Mouse (Mus musculus) Patski (cell line): Measurements from ENCODE around the gene Dach1. TPM values are rescaled to one million over a fixed set of nuclear protein-coding genes. Genes with fewer than 3 reads are reported as not detected.

ENCODE experiments used
- ATAC-seq: fragments of 100-300 bp; one replicate; pipeline ENCODE4 v1.8.0; 2021
- CTCF ChIA-PET: fragments of 350-600 bp; sonication (Branson Sonifier 250); formaldehyde crosslinking; loops from one replicate; lab custom pipeline; 2022; ENCODE audit warnings: inconsistent platforms; lab: Charles Lee
- POLR2A ChIA-PET: fragments of 350-600 bp; sonication (Branson Sonifier 250); formaldehyde crosslinking; loops from one replicate; lab custom pipeline; 2022; ENCODE audit warnings: antibody characterized with exemption, inconsistent platforms; lab: Charles Lee
- DNase-seq: peaks from one replicate; pipeline ENCODE4 v3.0.0-alpha.2; 2011; ENCODE audit warnings: low read depth, low spot score
- H3K27me3 ChIP-seq: fragments of 371-371 bp; one replicate; pipeline ENCODE4 v1.5.1; 2021
- CTCF ChIP-seq: fragments of 100-300 bp; IDR thresholded peaks from one replicate; pipeline ENCODE4 v1.5.1; 2021
- in situ Hi-C: fragments of 300-500 bp; cut with MboI; formaldehyde crosslinking; loops from 3 replicates; pipeline ENCODE4 v1.11.1; 2018; ENCODE audit warnings: low pct_unique_long_range_greater_than_20kb, mixed read lengths
- polyA plus RNA-seq: library from polyadenylated mRNA; unstranded; gene quantifications from one replicate; pipeline ENCODE4 v1.2.3, GENCODE M21; 2021

Gene Dach1
- polyA plus RNA-seq, 1 experiment from 2014 or later = 0.22 TPM

GRCm38 (mm10) chr14:97855345-97855744 is 314.2 kb downstream of the Dach1 start:
- TF ChIP-seq CTCF = no peak
- ChIA-PET CTCF (no interaction called here), POLR2A (no interaction called here)
- no peak for DNase-seq
- ATAC-seq = no peak
- no peaks in the 10 kb centered on the region for H3K27me3 ChIP-seq
- in situ Hi-C loops = no loop called here

- DNase-seq (no peak), ATAC-seq (no peak)
- no peaks in the 10 kb centered on the region for H3K27me3 ChIP-seq
- in situ Hi-C loops = no loop called here
- CTCF ChIA-PET = interaction anchor here (1.2 kb wide), 1 partner anchor 60 kb away, joined by 3 read pairs; no protein-coding TSS in a partner anchor
- TF ChIP-seq CTCF = no peak
- POLR2A ChIA-PET = no interaction called here
Measured at GRCm38 (mm10) chr14:97850486-97850885, 319.1 kb downstream of the Dach1 start.

GRCm38 (mm10) chr14:97847641-97848040 is 321.9 kb downstream of the Dach1 start:
- POLR2A ChIA-PET = no interaction called here
- ATAC-seq = no peak

DNA sequence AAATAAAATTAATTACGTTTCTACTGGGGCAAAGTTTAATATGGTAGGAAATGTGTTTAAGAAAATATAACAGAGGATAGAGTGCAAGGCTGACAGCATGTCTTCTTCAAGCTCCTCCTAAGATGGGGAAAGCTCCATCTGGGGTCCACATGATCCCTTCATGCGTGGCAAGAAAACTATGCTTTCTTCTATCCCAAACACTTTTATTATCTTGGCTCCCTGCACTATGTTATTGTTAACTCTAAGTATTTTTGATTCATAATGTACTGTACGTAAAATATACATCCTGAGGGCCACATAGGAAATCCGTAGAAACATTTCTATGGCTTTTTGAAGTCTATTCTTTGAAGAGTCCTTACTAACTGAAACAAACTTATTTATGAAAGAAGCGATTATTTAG is 330.3 kb downstream of the Dach1 start:
- no peak for ATAC-seq
- POLR2A ChIA-PET = no interaction called here

More at GRCm38 (mm10) chr14:97847641-97848040, 321.9 kb downstream of the Dach1 start:
- H3K27me3 ChIP-seq = no peaks in the 10 kb centered on the region
- DNase-seq = no peak
- in situ Hi-C loops = no loop called here
- CTCF ChIA-PET = no interaction called here
- no peak for TF ChIP-seq CTCF

DNA sequence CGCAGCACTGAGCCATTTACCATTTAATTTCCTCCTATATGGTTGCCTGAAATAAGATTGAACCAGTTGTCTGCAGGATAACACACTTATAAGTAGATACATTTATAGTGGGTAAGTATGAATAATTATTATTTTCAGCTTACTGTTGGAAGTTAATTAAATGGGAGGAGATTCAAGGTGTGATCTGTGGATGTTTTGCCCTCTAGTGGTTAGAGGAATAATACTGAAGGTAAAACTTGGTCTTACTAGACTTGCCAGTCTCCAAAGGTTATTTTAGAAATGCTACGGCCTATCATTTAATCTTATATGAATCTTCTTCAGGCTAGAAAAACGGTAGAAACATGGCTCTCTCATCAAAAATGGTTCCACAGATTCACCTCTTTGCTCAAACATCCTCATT is 339.7 kb downstream of the Dach1 start:
- ATAC-seq (no peak), DNase-seq (no peak)
- H3K27me3 ChIP-seq = no peaks in the 10 kb centered on the region
- TF ChIP-seq CTCF = peak; percentile 36
- ChIA-PET POLR2A (no interaction called here), CTCF (no interaction called here)
- in situ Hi-C loops = loop anchor here (10.0 kb wide), 1 partner anchor 175 kb away; no protein-coding TSS in a partner anchor

More for the DNA sequence above, 330.3 kb downstream of the Dach1 start:
- TF ChIP-seq CTCF = no peak
- H3K27me3 ChIP-seq = no peaks in the 10 kb centered on the region
- CTCF ChIA-PET = no interaction called here
- DNase-seq = no peak
- in situ Hi-C loops = loop anchor here (10.0 kb wide), 1 partner anchor 184 kb away; no protein-coding TSS in a partner anchor

DNA sequence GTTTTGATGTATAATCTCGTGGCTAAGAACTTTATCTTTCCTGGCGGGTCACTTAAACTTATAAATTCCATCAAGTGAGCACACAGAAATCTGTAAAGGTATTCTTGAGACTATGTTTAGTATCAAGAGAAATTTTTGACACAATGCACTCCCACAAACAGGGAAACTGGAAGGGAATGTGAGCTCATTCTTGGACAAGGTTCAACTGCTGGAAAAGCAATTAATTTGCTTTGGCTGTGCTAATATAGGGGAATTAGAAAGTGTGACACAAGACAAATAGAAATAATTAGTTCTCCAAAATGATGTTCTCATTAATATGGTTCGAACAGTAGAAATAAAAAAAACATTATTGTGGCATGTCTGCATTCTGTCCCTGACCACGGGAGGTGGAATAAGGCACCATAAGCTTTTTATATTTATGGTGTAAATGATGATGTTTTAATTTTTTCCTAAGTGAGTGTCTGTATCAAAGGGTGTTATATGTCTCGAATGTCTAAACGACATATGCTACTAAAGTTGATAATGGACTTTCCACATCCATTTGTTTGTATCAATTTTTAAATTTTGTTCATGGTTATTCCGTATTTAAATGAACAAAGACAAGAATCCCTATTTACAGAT is 354.9 kb downstream of the Dach1 start:
- in situ Hi-C loops = no loop called here
- ChIA-PET POLR2A (no interaction called here), CTCF (no interaction called here)
- no peak for TF ChIP-seq CTCF
- no peak for ATAC-seq
- no peak for DNase-seq
- no peaks in the 10 kb centered on the region for H3K27me3 ChIP-seq

- ATAC-seq (no peak), DNase-seq (no peak)
- TF ChIP-seq CTCF = no peak
- POLR2A ChIA-PET = no interaction called here
- in situ Hi-C loops = no loop called here
- H3K27me3 ChIP-seq = no peaks in the 10 kb centered on the region
- CTCF ChIA-PET = interaction anchor here (1.1 kb wide), 1 partner anchor 25 kb away, joined by 3 read pairs; no protein-coding TSS in a partner anchor
Measured at GRCm38 (mm10) chr14:97813557-97813956, 356.0 kb downstream of the Dach1 start.

DNA sequence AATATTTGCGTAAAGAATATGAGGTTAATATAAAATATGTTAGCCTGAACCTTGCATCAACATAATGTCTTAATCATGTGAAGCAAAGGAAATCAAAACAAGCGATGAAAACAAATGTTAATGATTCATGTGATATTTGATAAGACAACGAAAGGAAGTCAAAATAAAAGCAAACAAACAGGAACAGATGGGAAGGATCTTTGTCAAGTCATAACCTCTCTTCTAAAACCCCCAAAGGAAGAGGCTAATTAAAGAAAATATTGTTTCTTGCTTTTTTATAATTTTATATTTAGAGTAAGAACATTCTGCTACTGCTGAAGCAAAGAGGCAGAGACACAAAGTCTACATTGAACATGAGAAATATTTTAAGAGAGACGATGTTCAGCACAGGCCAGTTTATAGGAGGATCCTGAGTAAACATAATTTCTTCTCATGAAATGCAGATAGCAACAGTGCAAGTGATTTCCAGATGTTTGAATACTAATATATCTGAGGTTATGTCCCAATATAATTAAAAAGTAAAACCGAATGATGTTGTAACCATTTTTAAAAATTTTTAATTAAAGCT is 374.1 kb downstream of the Dach1 start:
- no peak for TF ChIP-seq CTCF
- ChIA-PET CTCF (no interaction called here), POLR2A (no interaction called here)
- no peak for DNase-seq
- in situ Hi-C loops = no loop called here
- H3K27me3 ChIP-seq = no peaks in the 10 kb centered on the region
- ATAC-seq = no peak

- peak; percentile 35 for DNase-seq
- H3K27me3 ChIP-seq = no peaks in the 10 kb centered on the region
- in situ Hi-C loops = no loop called here
- no peak for TF ChIP-seq CTCF
- ChIA-PET POLR2A (interaction anchor here (0.6 kb wide), 2 partner anchors 9 to 10 kb away, joined by 4 to 6 read pairs; no protein-coding TSS in a partner anchor), CTCF (interaction anchor here (0.6 kb wide), 1 partner anchor 19 kb away, joined by 3 read pairs; no protein-coding TSS in a partner anchor)
- peak; percentile 83 for ATAC-seq
Measured at GRCm38 (mm10) chr14:97774135-97774767, 395.3 kb downstream of the Dach1 start.

GRCm38 (mm10) chr14:97754400-97754799 is 415.2 kb downstream of the Dach1 start:
- no peak for ATAC-seq
- CTCF ChIA-PET = no interaction called here
- DNase-seq = no peak
- H3K27me3 ChIP-seq = no peaks in the 10 kb centered on the region
- POLR2A ChIA-PET = no interaction called here
- TF ChIP-seq CTCF = no peak
- in situ Hi-C loops = no loop called here

DNA sequence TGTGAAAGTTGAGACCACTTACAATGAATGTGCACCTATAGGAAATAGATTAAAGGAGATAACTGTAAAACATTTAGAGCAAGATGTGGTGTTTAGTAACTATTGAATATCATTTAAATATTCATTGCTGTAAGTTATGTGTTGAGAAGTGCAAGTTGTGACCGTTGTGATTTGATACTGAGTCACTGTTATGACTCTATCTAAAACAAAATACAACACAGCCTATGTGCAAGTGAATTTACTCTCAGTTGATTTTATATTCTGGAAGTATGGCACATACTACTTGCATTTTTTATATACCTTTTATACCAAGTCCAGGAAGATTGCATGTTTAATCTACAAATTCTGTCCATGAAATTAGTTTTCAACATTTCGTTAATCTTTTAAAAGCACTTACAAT is 415.6 kb downstream of the Dach1 start:
- CTCF ChIA-PET = no interaction called here
- no peak for TF ChIP-seq CTCF
- DNase-seq (no peak), ATAC-seq (no peak)
- POLR2A ChIA-PET = no interaction called here
- no peaks in the 10 kb centered on the region for H3K27me3 ChIP-seq
- in situ Hi-C loops = no loop called here
